Mouse (Mus musculus) ES-E14 (cell line): ENCODE results near the gene 1700042G07Rik.

Experiments
- MAFK ChIP-seq: IDR thresholded peaks from 2 replicates; pipeline ENCODE4 v1.6.1; 2014; ENCODE audit warnings: mild to moderate bottlenecking, low read depth, low read length, inconsistent platforms; ENCODE audit not compliant: insufficient read depth
- ZC3H11A ChIP-seq: IDR thresholded peaks from 2 replicates; pipeline ENCODE4 v1.6.1; 2012; ENCODE audit warnings: low read depth, mild to moderate bottlenecking, inconsistent platforms, low read length, borderline replicate concordance

DNA sequence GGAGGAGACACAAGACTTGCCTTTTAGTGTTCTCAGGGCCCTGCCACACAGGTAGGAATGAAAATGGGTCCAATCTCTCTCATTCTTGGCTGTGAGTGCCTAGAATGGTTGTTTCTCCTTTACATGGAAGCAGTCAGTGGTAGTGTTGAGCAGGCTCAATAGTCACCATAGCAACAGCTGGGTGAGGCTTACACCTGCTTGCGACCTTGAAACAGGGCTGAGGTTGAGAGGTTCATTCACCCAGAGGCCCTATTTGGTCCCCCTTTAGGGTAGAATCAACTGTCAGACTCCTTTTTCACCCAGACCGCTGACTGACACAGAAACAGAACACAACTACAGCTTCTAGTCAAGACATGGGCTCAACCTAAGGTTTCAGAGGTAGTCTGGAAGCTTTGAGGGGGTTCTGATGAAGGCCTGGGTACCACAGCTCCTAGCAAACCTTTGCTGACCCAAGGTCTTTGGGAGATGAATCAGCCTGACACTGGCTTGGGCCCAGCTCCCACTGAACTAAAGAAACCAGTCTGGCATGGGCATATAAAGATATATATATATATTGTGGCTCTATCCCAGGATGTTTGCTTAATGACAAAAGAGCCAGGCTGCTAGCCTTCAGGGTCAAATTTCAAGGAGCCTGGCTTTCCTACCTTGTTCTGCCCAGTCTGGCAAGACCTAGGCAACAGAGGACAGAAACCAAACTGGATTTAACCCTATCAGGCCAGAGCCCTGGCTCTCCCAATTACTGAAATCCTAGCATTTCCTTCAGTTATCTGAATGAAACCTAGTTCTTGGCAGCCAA is 8.2 kb upstream of the 1700042G07Rik start:
- no peak for TF ChIP-seq ZC3H11A
- TF ChIP-seq MAFK, result no peak
